Mouse (Mus musculus) liver, adult (tissue): ENCODE measurements around the gene Dnajb12.
A peak's percentile ranks its signal among the peaks of the same experiment; 100 is the strongest.

Experiments
- GATA4 ChIP-seq: IDR thresholded peaks from 2 replicates; pipeline ENCODE4 v1.6.1; 2014; ENCODE audit warnings: mild to moderate bottlenecking, low read length; ENCODE audit not compliant: insufficient replicate concordance

Dnajb12 gene

GRCm38 (mm10) chr10:59919494-59920181, 40.3 kb downstream of the Dnajb12 start:
- TF ChIP-seq GATA4, result no peak

DNA sequence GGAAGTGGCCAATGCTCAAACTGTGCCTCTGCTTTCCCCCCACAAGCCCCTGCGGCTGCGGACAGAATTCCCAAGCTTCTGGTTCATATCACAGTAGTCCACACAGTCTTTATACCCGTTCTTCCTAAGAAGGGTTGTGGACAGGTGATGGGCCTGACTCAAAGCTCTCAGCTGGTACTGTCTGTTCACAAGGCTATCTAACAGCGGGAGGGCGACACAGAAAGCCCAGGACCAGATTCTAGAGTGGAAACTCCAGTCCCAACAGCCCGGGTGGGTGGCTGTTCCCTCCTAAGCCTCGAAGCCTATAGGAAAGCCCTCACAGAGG, 41.1 kb downstream of the Dnajb12 start:
- no peak for TF ChIP-seq GATA4

GRCm38 (mm10) chr10:59920810-59921681, 41.7 kb downstream of the Dnajb12 start:
- TF ChIP-seq GATA4, result no peak

DNA sequence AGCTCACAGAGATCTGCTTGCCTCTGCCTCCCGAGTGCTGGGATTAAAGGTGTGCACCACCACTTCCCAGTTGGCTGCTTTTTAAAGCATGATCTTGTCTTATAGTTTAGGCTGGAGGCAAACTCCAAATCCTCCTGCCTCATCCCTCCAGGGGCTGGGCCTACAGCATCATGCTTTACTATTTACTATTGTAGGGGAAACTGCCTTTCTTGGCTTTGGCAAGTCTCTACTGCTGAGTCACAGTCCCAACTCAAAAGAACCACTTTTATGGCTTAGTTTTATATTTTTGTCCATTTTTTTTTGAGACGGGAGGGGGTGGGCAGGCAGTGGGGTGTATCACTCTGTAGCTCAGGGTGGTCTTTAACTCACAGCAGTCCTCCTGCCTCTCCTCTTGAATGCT, 44.1 kb downstream of the Dnajb12 start:
- TF ChIP-seq GATA4, result no peak

GRCm38 (mm10) chr10:59924305-59924704, 44.9 kb downstream of the Dnajb12 start:
- TF ChIP-seq GATA4, result no peak

DNA sequence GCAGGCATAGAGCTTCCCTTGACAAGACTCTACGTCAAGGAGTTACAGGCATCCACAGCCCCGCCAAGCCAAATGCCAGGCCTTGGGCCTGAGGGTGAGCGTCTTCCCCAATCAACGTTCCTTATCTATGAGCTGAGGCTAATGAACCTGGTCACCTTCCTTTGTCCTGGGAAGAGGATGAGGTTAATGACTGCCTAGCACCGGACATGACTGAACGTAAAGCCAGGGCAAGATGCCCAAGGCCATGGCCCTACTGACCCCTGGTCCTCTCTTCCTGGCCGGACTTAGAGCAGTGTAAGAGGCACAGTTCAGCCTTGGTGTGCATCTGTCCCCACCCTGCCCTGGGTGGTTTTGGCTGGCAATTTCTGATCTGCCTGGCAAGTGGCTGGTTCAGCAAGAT, 49.8 kb downstream of the Dnajb12 start:
- TF ChIP-seq GATA4, result peak; percentile 76; the same call in 1 of the 2 replicates

DNA sequence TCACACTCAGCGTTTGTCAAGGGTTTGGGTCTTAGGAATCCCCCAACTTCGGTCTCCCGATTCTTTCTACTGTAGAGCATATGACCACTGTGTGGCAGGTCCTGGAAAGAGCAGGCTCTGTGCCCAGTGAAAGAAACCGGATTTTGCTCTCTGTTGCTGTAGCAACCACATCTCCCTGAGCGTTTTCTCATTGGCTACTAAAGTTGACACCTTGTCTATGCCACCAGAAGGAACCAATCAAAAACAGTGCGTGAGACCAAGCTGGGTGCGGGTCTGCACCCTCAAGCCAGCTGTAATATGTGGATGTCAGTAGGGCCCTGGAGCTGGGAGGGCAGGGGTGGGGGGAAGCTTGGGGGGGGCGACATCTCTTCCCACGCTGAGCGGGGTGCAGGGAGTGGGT, 51.6 kb downstream of the Dnajb12 start:
- TF ChIP-seq GATA4, result no peak

DNA sequence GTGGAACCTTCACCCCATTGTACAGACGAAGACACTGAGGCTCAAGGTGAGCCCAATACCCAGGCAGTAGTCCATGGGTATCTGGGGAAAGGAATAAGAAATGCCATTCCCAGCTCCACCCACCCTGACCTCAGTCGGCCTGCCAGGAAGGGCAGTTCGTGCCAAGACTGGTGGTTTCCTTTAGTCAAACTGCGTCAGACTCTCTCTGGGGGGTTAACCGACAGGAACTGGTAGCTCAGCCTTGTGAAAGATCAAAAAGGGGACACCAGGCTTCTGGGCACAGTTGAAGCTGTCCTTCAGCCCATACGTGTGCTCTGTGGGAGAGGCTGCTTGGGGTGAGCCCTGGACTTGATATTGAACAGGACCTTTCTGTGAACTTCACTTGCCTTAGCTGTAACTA, 53.2 kb downstream of the Dnajb12 start:
- no peak for TF ChIP-seq GATA4

GRCm38 (mm10) chr10:59934039-59934438, 54.7 kb downstream of the Dnajb12 start:
- no peak for TF ChIP-seq GATA4

GRCm38 (mm10) chr10:59936058-59936856, 56.9 kb downstream of the Dnajb12 start:
- no peak for TF ChIP-seq GATA4

DNA sequence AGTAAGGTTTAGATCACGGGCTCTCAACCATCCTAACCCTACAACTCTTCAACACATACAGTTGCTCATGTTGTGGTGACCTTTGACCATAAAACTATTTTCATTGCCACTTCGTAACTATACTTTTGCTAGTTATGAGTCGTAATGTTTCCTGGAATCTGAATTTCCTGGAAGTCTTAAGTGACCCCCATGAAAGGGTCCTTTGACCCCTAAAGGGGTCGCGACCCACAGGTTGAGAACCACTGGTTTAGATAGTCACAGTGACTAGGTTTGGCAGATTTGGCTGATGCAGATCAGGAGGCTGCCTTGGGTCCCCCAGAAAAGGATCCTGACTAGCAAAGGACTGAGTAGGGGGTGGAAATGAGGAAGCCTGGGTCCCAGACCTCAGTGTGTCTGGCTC, 59.3 kb downstream of the Dnajb12 start:
- no peak for TF ChIP-seq GATA4

- TF ChIP-seq GATA4, result no peak
These were observed 59.7 kb downstream of the Dnajb12 start for GRCm38 (mm10) chr10:59939081-59939480.

DNA sequence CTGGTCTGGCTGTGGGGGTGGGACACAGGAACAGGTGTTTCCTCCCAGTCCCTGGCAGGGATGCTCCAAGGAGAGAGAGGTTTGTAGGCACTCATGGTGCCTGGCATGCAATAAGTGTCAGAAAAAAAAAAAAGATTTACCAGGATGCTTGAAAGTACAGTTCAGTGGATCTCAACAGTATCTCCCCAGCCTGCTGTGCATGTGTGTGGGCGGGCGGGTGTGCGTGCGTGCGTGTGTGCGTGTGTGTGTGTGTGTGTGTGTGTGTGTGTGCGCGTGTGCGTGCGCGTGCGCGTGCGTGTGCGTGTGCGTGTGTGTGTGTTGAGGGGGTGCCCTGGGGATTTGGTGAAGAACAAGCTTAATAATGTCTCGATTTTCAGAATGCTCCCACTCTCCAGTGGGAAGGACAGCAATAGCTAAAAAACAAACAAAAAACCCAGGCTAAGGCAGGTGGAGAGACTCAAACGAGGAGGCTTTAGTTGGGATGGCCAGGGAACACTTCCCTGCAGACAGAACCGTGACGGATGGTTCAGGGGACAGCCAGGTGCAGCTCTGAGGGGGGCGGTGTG, 63.0 kb downstream of the Dnajb12 start:
- no peak for TF ChIP-seq GATA4

GRCm38 (mm10) chr10:59942847-59943420, 63.6 kb downstream of the Dnajb12 start:
- TF ChIP-seq GATA4, result no peak

DNA sequence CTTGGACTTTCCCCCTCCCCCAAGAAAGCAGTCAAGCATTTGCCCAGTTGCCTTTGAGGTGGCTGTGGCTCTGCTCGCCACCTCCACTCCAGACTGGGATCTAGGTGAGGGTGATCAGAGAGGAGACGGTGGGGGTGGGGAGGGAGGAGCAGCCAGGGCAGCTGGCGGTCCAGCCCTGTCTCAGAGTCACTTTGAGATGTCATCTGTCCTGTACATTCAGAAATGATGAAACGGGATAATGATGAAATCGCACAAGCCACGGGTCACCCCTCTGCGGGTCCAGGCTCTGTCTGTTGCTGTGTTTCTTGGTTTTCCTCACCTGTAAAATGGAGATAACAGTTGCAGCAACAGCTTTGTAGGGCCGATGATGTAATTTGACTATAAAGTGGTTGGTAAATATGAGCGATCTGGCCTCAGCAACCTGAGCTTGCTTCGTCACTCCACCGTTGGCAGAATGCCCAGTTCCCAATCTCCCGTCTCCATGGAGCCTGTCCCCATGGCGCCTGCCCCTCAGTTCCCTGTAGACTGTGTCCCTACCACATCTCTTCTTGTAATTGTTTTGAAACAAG, 64.1 kb downstream of the Dnajb12 start:
- peak; percentile 66; the same call in 1 of the 2 replicates for TF ChIP-seq GATA4
